Mouse (Mus musculus) megakaryocyte progenitor cell, adult 5-6 weeks (primary cell): ENCODE results near the gene Ccdc190. TPM values are rescaled to one million over a fixed set of nuclear protein-coding genes. Genes with fewer than 3 reads are reported as not detected.

Experiments used
- ATAC-seq: replicated peaks from 2 replicates; pipeline ENCODE4 v1.8.0; 2016; ENCODE audit warnings: mild to moderate bottlenecking, moderate TSS enrichment, inconsistent platforms; ENCODE audit not compliant: poor library complexity
- total RNA-seq, 2 experiments: library from RNA; stranded (forward) in 1 of 2; stranded (reverse) in 1 of 2; fragments of 157-497, 149-512 nt in 1 of 2; fragments of 200-1000 nt in 1 of 2; gene quantifications; 2 replicates each; pipeline versions ENCODE4 v1.2.3 to v1.2.4; 2015 to 2017

Ccdc190 gene
- total RNA-seq (2015) = not detected in 2 replicates
- not detected in 2 replicates for total RNA-seq (2017)

DNA sequence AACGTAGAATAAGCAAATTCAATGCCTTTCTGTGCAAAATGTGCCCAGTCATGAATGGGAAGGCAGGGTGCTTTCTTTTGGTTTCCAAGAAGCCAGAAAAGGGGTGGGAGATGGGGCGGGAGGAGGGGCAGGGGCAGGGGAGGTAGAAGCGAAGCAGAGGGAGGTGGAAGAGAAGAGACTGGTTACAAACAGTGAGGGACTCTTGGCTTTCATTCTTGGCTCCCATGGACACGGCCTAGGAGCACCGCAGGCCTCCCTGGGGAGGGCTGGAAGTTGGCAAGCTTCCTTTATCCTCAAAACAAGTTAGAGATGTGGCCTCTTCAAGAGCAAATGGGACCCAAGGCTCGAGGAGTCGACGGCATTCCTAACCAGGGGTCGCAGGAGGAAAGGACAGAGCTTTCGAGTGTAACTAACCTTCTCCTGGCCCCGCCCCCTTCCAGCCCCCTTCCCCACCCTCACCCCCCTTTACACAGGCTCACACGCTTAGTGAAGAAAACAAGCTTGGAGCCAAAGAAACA, at the start of gene Ccdc190:
TSS of gene Ccdc190 (plus strand) at position 195 of the 518 bp plus-strand sequence.
- ATAC-seq = no peak

DNA sequence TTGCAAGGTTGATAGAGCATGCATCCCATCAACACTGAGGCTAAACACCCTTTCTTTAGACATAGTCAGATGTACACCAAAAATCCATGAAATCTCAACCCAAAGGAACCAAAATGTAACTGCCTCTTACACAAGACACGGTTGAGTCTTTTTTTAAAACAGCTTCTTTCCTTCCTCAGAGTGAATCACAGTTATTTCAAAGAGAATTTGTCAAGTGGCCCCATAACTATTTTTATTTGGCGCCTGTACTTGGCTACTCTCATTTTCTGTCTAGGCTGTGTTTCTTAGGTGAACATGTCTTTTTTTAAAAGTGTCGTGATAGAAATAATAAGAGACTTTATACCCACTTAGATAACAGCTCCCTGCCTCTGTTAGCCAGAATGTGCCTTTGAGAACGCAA, 49.4 kb upstream of the Ccdc190 start:
- no peak for ATAC-seq

DNA sequence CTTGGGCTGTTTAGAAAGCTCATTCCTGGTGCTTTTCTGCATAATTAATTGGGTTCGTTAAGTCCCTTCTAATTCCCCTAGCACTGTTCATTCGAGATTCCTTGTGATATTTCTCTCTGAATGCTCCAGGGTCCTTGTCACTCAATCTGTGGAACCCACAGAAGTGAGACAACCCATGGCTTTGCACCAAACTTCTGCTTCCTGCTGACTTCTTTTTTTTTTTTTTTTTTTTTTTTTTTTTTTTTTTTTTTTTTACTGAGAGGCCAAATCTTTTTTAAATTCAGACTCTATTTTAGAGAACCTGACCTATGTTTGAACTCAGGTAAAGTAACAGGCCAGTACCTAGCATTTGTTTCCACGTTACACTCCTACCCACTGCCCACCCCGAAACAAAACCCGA, 48.3 kb upstream of the Ccdc190 start:
- no peak for ATAC-seq

DNA sequence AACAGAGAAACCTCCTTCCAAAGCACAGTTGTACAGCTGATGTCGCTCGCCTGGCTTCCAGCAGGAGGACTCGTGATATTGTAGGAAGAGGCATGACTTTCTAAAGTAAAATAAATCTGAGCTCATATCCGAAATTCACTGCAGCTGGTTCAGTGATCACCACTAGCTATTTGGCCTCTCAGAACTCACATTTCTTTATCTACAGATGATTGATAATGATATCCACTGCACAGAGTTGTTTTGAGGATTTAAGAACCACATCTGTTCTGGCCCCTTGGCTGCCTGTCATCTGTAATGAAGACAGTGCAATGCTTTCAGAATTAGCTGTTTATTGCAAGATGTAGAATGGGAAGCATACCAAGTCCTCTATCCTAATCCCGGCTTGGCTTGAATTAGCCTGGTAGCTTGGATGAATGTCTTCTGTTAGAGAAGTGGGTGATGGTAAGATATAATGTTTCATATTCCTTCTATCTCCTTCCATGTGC, 45.3 kb upstream of the Ccdc190 start:
- ATAC-seq = no peak

DNA sequence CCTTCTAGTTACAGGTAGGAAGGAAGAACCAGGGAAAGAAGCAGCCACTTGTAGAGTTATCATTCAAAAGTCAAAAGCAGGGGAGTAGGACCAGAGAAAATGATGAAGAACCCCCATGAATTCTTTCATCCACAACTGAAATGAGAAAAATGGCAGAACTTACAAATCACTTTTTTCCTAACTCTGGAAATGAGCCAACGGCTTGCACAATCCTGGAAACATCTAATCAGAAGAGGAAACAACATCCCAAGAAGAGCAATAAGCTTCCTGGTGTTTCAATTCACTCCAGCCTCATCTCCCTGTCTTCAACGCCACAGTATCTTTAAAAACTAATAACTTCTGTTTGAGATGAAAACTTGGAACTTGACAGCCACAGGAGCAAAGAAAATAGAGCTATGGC, 39.2 kb upstream of the Ccdc190 start:
- ATAC-seq = no peak

DNA sequence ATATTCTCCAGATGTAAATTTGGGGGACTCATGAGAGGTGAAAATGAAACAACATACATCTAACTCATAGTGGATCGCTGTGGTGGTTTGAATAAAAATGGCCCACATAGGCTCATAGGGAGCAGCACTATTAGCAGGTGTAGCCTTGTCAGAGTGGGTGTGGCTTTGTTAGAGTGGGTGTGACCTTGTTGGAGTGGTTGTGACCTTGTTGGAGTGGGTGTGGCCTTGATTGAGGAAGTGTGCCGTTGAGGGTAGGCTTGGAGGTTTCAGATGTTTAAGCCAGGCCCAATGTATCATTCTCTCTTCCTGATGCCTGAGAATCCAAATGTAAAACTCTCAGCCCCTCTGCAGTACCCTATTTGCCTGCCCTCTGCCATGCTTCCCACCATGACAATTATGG, 34.5 kb upstream of the Ccdc190 start:
- ATAC-seq = 0 out of 2 replicates have a peak, but pooled peaks have one; percentile 20

DNA sequence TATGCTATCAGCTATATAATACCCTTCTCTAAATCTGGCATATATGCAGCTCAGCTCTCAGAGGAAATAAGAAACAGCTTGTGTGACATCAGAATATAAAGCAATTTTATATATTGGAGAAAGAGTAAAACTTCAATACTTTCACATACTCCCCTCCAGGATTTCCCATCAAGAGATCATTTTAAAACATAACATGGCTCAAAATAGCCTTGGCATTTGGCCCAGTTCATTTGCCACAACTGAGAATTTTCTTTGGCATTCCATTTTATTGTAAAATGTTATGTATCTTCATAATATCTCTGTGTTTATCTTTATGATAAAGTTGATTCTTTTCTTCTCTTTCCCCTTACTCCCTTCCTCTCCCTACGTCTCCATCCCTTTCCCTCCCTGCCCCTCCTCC, 32.8 kb upstream of the Ccdc190 start:
- no peak for ATAC-seq

DNA sequence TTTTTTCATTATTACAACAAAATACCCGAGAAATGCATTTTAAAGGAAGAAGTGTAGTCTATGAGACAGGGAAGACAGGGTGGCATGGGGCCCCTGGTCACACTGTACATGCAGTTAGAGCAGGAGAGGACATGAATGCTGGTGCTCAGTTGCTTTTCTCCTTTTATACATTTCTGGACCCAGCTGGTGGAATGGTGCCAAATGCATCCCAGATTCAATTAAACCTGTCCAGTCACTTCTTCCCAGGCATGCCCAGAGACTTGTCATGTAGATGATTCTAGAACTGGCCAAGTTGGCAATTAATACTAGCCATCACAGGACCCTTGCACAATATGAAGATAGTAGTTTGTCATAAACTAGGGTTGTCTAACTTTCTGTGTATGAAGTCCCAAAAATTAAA, 30.5 kb upstream of the Ccdc190 start:
- ATAC-seq = no peak

DNA sequence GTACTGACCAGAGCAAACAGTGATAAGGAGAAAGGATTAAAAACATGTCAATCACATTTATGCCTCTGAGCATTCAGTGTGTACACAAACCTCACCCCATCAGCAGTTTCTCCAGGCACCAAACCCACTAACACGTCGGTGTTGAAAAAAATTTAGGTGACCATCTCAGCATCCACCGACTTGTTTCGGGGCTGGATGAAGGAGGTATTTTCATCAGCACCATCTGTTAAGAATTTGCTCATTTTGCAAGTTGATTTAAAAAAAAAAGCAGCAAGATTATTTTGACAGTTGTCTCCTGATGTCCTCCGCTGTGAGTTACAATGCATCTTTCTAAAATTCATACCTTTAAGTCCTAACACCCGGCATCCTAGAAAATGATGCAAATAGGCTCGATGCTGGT, 29.8 kb upstream of the Ccdc190 start:
- no peak for ATAC-seq

DNA sequence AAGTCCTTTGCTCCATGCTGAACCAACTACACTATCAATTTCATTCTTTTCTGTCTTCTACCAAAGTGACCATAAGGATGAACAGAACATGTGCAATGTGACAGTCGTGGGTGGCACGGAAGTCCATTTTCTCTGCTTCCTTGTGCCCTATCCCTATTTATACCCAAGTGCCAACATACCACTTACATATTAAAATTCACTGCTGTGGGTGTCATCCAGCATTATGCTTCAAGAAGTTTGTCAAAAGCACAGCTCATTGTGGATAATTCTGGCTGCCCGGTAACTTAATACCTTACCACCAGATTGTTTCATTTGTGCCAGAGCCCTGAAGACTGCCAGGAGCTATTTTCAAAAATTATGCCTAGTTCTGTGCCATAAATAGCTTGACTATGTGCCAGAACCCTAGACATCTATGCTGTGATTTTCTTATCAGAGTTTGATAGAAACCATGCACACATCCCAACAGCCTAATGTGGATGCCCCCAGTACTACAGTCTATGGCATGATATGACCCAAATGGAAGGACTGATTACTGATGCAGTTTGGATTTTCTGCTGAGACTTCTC, 27.6 kb upstream of the Ccdc190 start:
- no peak for ATAC-seq

DNA sequence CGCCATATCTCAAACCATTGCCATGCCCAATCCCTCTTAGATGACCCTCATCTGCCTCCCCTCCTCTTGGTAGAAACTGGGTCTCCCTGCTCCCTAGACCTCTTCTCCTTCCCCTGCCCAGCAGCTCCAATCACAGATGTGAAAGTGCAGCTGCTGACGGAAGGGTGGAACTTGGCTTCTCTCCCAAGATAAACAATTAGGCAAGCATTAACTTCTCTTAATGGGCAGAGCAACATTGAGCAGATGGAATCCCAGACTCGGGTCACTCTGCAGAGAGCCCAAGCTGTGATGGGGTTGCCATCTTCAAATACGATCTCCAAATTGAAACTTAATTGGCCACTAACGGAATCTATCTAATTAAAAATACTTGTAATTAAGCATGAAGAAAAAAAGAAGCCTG, 19.3 kb upstream of the Ccdc190 start:
- no peak for ATAC-seq

DNA sequence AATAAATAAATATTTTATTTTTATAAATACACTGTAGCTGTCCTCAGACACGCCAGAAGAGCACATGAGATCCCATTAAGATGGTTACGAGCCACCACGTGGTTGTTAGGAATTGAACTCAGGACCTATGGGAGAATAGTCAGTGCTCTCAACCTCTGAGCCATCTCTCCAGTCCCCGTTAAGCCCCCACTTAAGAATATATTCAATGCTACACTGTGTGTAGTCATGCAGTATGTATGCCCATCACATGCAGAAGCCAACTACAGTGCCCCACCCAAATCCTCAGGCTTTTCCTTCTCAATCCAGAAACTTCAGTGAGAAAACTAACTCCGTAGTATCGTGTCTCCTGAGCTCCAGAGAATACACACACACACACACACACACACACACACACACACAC, 18.8 kb upstream of the Ccdc190 start:
- ATAC-seq = no peak

DNA sequence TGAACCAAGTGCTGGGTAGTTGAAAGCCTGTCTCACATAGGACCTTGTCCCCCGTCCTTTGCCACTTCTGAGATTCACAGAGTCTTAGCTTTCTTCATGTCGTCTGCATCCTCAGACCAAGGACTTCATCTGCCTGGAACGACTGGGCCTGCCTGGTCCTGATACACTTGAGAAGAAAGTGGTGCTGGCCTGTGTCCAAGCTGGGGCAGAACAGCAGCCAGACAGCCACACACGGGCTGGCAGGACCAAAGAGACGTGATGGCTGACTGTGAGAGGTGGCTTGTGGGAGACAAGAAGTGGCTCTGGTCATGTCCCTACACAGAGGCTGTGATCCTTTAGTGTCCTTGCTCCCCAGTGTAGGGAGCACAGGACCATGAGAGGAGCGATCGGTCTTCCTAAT, 17.7 kb upstream of the Ccdc190 start:
- ATAC-seq = no peak

DNA sequence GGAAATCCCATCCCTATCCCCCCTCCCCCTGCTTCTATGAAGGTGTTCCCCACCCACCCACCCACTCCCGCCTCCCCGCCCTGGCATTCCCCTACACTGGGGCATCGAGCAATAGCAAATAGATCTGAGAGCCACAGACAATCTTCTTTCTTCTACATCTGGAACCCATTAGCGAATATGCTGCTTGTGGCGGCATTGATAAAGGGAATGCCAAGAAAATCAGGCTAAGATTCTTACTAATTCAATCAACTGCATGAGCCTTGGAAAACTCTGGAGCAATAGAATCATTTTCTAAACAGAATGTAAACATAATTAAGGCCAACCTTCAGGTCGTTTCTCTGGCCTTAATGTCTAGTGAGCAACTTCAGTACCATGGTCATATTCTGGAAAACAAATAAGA, 16.9 kb upstream of the Ccdc190 start:
- ATAC-seq = no peak

DNA sequence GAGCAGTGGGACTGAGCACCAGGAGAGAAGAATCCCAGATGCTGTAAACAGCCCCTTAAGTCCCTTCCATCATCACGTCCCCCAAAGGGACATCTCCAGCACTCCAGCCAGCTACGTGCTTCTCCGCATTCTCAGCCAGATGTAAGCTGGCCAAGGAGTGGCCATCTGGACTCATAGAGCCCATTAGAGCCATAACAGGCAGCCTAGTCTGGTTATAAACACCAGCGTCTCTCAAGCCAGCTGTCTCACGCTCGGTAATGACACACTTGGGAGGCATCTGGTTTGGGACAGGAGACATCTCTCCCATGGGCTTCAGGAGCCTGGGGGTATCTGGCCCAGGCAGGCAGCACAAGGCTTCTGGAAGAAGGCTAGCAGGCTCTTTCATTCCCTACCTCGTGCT, 11.8 kb upstream of the Ccdc190 start:
- no peak for ATAC-seq

DNA sequence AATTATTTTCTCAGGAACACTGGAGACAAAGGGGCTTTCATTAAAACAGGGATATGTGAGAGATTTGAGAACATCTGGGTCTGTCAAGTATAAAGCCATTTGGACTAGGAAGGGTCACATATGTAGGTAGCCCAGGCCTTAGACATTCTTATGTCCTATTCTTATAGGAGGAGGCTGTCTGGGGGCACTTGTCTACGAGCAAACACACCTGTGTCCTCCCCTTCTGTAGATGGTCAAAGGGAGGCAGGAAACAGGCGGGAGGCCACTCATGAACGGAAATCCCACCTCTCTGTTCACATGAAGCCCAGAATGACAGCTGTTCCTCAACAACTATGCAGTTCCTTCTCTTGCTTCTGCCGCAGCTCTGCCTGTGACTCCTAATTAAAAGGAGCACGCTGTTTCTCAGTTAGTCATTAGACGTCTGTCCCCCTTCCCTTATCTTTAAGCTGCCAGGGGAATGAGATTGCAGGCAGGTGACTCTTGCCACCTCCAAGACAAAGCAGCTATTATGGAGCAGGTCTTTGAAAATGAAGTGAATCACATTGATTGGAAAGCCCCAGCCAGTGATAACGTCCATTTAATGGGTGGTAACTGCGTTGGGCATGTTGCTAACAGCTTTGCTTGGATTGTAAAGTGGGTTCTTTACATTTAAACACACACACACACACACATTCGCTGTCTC, 11.2 kb upstream of the Ccdc190 start:
- ATAC-seq = no peak

DNA sequence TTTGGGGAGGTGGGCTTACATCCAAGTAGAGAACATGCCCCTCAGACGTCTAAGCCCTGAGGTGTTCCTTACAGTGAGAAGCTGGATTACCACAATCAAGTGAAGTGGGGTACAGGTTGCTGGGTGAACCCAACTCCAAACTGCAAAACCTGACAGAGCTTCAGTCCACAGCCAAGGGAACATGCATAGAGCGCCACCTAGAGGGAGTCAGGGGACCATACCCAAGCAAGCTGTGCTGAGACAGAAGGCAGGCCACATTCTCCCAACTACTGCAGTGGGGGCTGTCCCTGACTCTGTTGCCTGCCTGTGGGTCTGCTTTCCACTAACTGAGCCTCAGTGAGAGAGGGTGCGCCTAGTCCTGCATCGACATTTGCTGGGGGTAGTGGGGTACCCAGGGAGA, 10.4 kb upstream of the Ccdc190 start:
- ATAC-seq = peak; percentile 75

DNA sequence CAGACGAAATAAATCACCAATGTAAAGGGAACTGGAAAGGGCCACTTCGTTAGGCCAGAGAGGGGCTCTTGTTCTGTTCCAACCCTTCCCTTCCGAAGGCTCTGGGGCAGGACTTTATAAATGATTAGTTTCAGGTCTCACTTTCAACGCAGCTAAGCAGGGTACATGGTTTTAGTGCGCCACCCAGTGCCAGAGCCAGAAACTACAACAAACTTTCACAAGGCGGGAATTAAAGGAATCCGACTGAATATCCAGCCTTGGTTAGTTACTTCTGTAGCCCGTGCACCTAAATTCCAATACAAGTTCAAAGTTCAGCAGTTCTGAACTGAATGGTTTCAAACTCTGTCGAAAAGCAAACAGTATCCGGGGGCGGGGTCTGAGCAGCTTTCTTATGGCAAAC, 9.2 kb upstream of the Ccdc190 start:
- ATAC-seq = peak; percentile 87

DNA sequence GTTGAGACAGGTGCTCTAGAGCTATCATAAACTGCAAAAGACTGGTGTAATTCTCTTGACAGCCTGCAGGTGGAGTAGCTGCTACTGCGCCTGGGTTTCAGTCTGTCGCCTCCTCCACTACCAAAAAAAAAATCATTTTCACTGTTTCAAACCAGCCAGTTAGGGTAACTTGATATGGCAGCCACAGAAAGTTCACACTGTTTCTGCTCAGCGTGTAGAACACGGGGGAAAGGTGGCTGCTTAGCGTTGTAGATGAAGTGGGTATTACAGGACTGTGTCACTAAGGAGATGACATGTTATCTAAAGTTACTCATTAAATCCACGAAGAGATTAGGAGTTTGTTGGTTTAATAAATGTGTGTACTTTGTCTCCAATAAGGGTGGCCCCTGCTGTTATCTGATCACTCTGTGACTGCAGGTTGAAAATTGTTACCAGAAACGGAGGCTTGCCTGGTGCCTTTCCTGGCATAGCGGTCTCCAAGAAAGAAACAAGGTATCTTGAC, 6.7 kb upstream of the Ccdc190 start:
- peak; percentile 77 for ATAC-seq

DNA sequence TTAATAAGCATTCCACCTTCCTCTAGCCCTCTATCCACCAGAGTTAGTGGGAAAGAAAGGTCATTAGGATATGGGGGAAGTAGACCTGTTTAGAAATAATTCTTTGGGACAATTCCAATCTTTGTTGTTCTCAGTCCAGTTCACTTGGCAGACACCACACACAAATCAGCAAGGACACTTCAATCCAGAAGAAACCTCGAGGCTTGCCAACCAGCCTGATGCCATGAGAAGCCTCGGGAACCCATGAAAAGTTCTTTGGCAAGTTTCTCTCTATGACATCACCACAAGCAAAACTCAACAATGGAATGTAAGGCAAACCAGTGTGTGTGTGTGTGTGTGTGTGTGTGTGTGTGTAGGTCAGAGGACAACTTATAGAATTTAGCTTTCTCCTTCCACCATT, 3.9 kb upstream of the Ccdc190 start:
- ATAC-seq = no peak

DNA sequence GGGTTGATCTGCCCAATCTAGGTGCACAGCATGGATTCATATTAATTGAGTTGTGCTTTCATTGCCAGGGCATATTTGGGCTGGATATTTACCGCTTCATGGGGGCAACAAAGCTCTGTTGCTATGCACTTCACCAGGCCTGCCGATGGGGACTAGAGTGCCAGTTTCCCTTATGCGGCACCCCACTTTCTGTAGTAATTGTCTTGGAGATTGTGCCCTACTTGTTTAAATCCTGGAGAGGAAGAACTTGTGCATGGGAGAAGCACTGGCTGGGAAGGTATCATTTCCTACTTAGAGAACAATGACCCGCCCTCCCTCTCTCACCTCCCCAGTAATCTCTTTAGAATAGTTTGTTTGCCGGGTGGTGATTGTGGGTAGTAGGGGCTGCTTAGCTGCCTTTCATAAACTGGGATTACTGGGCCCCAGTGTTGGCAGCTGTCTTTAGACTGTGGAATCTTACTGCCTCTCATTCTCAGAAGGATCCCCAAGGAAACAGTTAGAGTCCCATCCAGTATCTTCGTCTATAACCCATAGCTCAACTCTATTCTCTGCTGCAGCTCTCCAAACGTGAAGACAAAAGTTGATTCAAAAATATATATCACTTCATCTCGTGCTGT, 587 bp upstream of the Ccdc190 start:
- no peak for ATAC-seq

DNA sequence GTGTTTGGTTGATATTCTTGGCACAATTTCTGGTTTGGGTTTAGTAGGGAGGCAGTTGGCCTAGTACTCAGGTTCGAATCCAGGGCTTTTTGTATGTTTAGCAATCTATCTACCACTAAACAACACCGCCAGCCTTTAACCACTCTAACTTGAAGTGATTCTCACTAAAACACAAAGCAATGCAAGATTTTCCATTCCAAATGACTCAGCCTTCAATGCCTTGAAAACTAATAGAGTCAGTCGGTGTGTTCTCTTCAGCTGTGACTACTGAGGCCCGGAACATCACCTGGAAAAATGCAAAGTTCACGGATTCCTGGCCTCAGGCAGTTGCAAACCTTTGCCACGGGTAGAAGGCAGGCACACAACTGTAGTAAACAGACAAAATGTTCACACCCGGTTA, 3.2 kb downstream of the Ccdc190 start:
- no peak for ATAC-seq
